ENCODE assay signal across 9 mouse cellular contexts in the genomic region with DNA sequence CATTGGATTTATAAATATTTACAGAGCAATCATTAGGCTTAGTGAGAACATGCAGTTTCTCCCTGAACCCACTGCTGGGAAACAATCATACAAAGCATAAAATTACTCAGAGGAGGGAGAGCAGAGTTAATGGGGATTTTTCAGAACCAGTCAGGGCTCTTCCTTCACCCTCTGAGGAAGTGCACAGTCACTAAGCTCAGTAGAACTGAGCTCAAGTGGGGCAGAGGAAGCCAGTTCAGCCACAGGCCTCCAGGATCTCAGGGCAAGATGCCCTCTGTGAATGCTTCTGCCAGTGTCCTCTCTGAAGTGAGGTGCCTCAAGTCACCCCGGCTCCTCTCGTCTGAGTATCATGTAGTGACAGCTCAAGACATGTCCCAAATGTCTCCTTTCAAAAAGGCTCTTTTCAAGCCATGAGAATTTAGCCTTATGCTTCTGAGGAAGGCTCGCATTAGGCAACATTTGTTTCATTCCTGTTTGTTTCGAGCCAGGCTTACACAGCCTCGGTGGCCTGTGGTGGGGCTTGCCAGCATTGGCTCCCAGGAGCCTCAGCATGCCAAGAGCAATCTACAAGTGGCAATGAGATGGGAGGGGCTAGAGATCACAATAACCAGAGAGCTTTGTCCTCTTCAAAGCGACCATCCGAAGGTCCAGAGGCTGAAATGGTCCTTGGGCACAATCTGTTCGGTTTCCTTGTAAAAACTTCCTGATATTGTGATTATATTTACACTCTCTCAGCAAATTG.
DNase-seq lines count a peak whose midpoint lies in the region; ATAC-seq and TF ChIP-seq lines count a peak whose summit lies in the region.
"Had no signal": no experiment of that assay in that cellular context is flagged by ENCODE, and none has a peak within 500 bp of the region (broad histone marks: within the 10 kb centered on the region; RNA-seq: fewer than 3 reads in every experiment).

No protein-coding gene starts in this region.

- no peak overlapping the region for H3K4me3 ChIP-seq in forebrain, postnatal 0 days (ENCODE audit: low read depth, low read length)
- no peak overlapping the region for H3K4me3 ChIP-seq in forebrain, embryonic 12.5 days (replicated peaks)
- H3K4me3 ChIP-seq in lung, adult 2 months (replicated peaks; ENCODE audit: extremely low read depth, low read depth, low read length), result no peak overlapping the region

- DNase-seq in forebrain, postnatal 0 days, result no peak
- peak; percentile 12 to 54 for DNase-seq in urinary bladder, postnatal 36 days (ENCODE audit: low spot score in 2 of 2)
- no peak for DNase-seq in urinary bladder, postnatal 10 days (ENCODE audit: low spot score)
- peak; percentile 34 for DNase-seq in lung, adult 2 months
- no peak for DNase-seq in neural tube, embryonic 10.5 days (ENCODE audit: extremely low spot score, low spot score)
- DNase-seq in cerebellum, adult 11 months, result no peak
- no peak for DNase-seq in spleen, postnatal 36 days (ENCODE audit: low spot score in 2 of 2)
- DNase-seq: right cerebral cortex, postnatal 25 days had no signal

- ATAC-seq in forebrain, postnatal 0 days, result peak; percentile 50
- ATAC-seq in forebrain, embryonic 12.5 days (ENCODE audit: low FRiP score), result no peak

- TF ChIP-seq CTCF in forebrain, postnatal 0 days (IDR thresholded peaks at IDR 0.05; ENCODE audit: low read depth), result no peak
- TF ChIP-seq CTCF in lung, adult 2 months (IDR thresholded peaks at IDR 0.05; ENCODE audit: insufficient read depth, low read length), result no peak

- no peak overlapping the region for H3K4me2 ChIP-seq in forebrain, postnatal 0 days (ENCODE audit: low read depth)
- no peak overlapping the region for H3K4me2 ChIP-seq in forebrain, embryonic 12.5 days

- WGBS in forebrain, postnatal 0 days, result 42% methylated on average over 8 of the region's 8 CpGs
- WGBS in forebrain, embryonic 12.5 days, result 78% methylated on average over 8 of the region's 8 CpGs
- WGBS in lung, adult 2 months, result 23% methylated on average over 8 of the region's 8 CpGs

- no peak for TF ChIP-seq POLR2A in lung, adult 2 months (IDR thresholded peaks at IDR 0.05; ENCODE audit: borderline replicate concordance, extremely low read depth, low read depth, low read length)

- no peaks in the 10 kb centered on the region for H3K27me3 ChIP-seq in forebrain, postnatal 0 days (ENCODE audit: insufficient read depth, low read length)
- no peaks in the 10 kb centered on the region for H3K27me3 ChIP-seq in forebrain, embryonic 12.5 days

- no peaks in the 10 kb centered on the region for H3K36me3 ChIP-seq in forebrain, postnatal 0 days (ENCODE audit: insufficient read depth)
- no peaks in the 10 kb centered on the region for H3K36me3 ChIP-seq in forebrain, embryonic 12.5 days (replicated peaks)

- no peak overlapping the region for H3K27ac ChIP-seq in forebrain, postnatal 0 days (ENCODE audit: low read depth, low read length)
- no peak overlapping the region for H3K27ac ChIP-seq in forebrain, embryonic 12.5 days

- no peaks in the 10 kb centered on the region for H3K9me3 ChIP-seq in forebrain, postnatal 0 days (ENCODE audit: low read length)
- no peaks in the 10 kb centered on the region for H3K9me3 ChIP-seq in forebrain, embryonic 12.5 days

- H3K9ac ChIP-seq in forebrain, postnatal 0 days, result no peak overlapping the region
- H3K9ac ChIP-seq in forebrain, embryonic 12.5 days, result no peak overlapping the region

- no peaks in the 10 kb centered on the region for H3K4me1 ChIP-seq in forebrain, postnatal 0 days (ENCODE audit: insufficient read depth)
- no peaks in the 10 kb centered on the region for H3K4me1 ChIP-seq in forebrain, embryonic 12.5 days
- H3K4me1 ChIP-seq in lung, adult 2 months (ENCODE audit: control insufficient read depth, insufficient read depth, low read length), result peaks cover 8% of the 10 kb centered on the region

Comparison
In these comparisons a context has a peak if more than half of its experiments do, and no peak if none do; other contexts are left out.
1. DNase-seq: peak in urinary bladder, postnatal 36 days (2 of 2) and lung, adult 2 months (single experiment); none in forebrain, postnatal 0 days (single experiment), urinary bladder, postnatal 10 days (single experiment), neural tube, embryonic 10.5 days (single experiment), cerebellum, adult 11 months (single experiment) and spleen, postnatal 36 days (0 of 2).